Mouse (Mus musculus): ENCODE results near the gene Prkcg.

GRCm38 (mm10) chr7:3349775-3350174 lies 60.8 kb downstream of the Prkcg start:
- TF ChIP-seq CTCF (IDR thresholded peaks at IDR 0.05; ENCODE audit: low read depth) (no peak), EP300 (IDR thresholded peaks at IDR 0.05; ENCODE audit: low read depth) (no peak)

Measured in heart, postnatal 0 days (tissue).